Mouse (Mus musculus): ENCODE measurements around the gene Mfsd4b2.

DNA sequence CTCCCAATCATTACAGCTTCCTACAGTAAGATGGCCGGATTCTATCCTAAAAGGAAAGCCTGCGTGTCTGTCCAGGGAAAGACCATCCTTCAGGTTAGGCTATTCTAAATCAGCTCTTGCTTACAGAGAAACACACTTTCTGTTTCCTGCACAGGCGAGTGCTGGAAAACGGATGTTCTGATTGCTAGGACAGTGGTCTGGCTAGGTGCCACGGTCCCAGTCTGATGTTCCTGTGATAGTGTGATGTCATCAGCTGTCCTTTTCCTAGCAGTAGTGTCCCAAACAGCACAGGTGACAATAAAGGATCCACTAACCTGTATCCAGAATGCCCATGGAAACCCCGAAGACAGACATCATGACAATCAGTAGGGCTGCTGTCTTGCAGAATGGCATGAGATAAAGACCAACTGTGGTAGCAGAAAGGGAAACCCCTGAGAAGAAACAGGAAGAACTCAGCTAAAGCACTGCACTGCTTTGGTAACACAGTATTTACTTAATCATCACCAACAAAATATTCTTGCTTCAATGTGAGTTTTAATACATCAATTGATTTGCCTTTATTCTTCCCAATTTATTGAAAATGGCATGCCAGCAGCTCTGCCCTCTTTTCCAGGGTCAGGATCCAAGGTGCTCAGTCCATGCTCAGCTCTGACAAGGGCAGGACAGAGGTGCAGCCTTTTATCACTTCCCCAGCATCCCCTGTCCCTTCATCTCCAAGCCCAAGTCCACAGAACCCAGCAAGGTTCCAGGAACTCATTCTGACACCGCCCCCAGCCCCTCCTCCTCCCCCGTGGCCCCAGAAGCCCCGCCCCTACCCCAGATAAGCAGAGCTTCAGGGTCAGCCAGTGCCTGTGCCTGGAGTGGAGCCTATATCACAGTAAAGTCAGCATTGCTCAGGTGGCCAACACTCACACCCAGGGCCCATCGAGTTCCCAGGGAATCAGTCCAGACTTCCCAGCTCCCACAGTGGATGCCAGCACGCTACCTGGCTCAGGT is 32.7 kb downstream of the Mfsd4b2 start:
- TF ChIP-seq CTCF (IDR thresholded peaks at IDR 0.05; ENCODE audit: low read depth) (no peak), EP300 (IDR thresholded peaks at IDR 0.05; ENCODE audit: low read depth) (no peak)
